Mouse (Mus musculus) left cerebral cortex, postnatal 4 days (tissue): ENCODE results near the gene Cfap52. TPM values are rescaled to one million over a fixed set of nuclear protein-coding genes. Genes with fewer than 3 reads are reported as not detected.

ENCODE experiments used
- total RNA-seq, 2 experiments: library from RNA; stranded (reverse); gene quantifications; 2 replicates each; pipeline ENCODE4 v1.2.3; 2021

Gene Cfap52
- total RNA-seq, 2 experiments from 2014 or later = 2.0 to 5.7 TPM

Other genes with a start within 250 kb of the Cfap52 start
- under 1 TPM; 0.30 to 0.34 TPM for gene Glp2r, start 194.5 kb downstream of the Cfap52 start, total RNA-seq
- gene Gsg1l2, start 191.0 kb downstream of the Cfap52 start, total RNA-seq = not detected
- under 1 TPM in 1 of 2 experiments, not detected in 1; 0.98 TPM for gene Dhrs7c, start 167.5 kb downstream of the Cfap52 start, total RNA-seq
- gene Usp43, start 43.5 kb downstream of the Cfap52 start, total RNA-seq = 10 to 100 TPM; 32.2 to 33.3 TPM
- gene Stx8, start 542 bp upstream of the Cfap52 start, total RNA-seq = 10 to 100 TPM; 26.7 to 30.1 TPM